Mouse (Mus musculus): ENCODE data around the gene Arv1.

- TF ChIP-seq CTCF (conservative IDR thresholded peaks at IDR 0.05 in 1 of 2, IDR thresholded peaks at IDR 0.05 in 1 of 2; ENCODE audit: low read depth in 2 of 2, low read length in 2 of 2) (peak in 1 of 2 experiments; percentile 40; a peak in 2 of 4 replicates), RAD21 (IDR thresholded peaks at IDR 0.05; ENCODE audit: low read depth, low read length) (no peak; the same call in none of the 2 replicates), TBP (conservative IDR thresholded peaks at IDR 0.05; ENCODE audit: low read depth, low read length) (no peak), MAX (IDR thresholded peaks at IDR 0.05; ENCODE audit: low read length) (no peak), POLR2A (IDR thresholded peaks at IDR 0.05; ENCODE audit: low read depth, low read length) (no peak), EP300 (IDR thresholded peaks at IDR 0.05; ENCODE audit: low read length) (no peak), NELFE (IDR thresholded peaks at IDR 0.05; ENCODE audit: low read depth, low read length) (no peak), USF2 (conservative IDR thresholded peaks at IDR 0.05; ENCODE audit: low read depth, low read length) (no peak), RCOR1 (conservative IDR thresholded peaks at IDR 0.05; ENCODE audit: low read depth, low read length) (no peak), USF1 (IDR thresholded peaks at IDR 0.05; ENCODE audit: low read depth, low read length) (no peak), E2F4 (IDR thresholded peaks at IDR 0.05; ENCODE audit: insufficient replicate concordance, low read depth, low read length) (no peak), UBTF (IDR thresholded peaks at IDR 0.05; ENCODE audit: low read depth, low read length) (no peak), MAZ (IDR thresholded peaks at IDR 0.05; ENCODE audit: low read depth, low read length) (no peak), POLR2AphosphoS2 (IDR thresholded peaks at IDR 0.05; ENCODE audit: low read depth, low read length) (no peak)
Measured at GRCm38 (mm10) chr8:124720133-124720532, 1.8 kb upstream of the Arv1 start.

Data from CH12.LX (cell line).